Mouse (Mus musculus) liver, adult 2 months (tissue): ENCODE data around the gene Gm21149.
"Not testable (repeated sequence)": the region's sequence is repeated elsewhere in the genome, so short reads cannot be mapped to it uniquely, and the experiment has no call there.

Experiments
- CTCF ChIP-seq: fragments of 200-500 bp; IDR thresholded peaks from 2 replicates; pipeline ENCODE4 v1.5.1; 2011; ENCODE audit warnings: low read depth, low read length, control low read depth
- POLR2A ChIP-seq: fragments of 200-500 bp; IDR thresholded peaks from 2 replicates; pipeline ENCODE4 v1.6.1; 2011; ENCODE audit warnings: low read length, control low read depth; ENCODE audit not compliant: insufficient read depth; ENCODE audit errors: extremely low read depth

- TF ChIP-seq CTCF, POLR2A: not testable (repeated sequence)
Measured at GRCm38 (mm10) chr5:15466218-15466617, 10.1 kb downstream of the Gm21149 start.
